In the genomic region with DNA sequence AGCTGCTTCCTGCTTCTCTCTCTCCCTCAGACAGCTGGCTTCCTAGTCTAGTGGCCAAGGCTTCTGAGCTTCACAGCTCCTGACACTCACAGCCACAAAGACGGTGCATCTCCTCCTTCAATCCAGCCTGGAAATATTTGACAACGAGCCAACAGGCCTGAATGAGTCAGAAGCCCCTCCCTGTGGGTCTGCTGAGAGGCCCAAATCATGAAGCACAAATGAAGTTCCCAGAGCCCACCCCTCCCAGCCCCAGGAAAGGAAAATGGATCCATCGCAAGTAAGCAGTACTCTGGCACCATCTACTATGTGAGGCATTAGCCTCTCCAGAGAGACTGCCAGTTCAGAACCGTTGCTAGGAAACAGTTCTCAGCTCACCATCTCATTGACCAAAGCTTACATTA, we compare ENCODE assay signal across 17 mouse cellular contexts. TPM values are rescaled to one million over a fixed set of nuclear protein-coding genes. Genes with fewer than 3 reads are reported as not detected.
DNase-seq lines count a peak whose midpoint lies in the region; ATAC-seq and TF ChIP-seq lines count a peak whose summit lies in the region.
"Had no signal": no experiment of that assay in that cellular context is flagged by ENCODE, and none has a peak within 500 bp of the region (broad histone marks: within the 10 kb centered on the region; RNA-seq: fewer than 3 reads in every experiment).

No protein-coding gene starts in this region.

- 30% methylated on average over 4 of the region's 4 CpGs for WGBS in hindbrain, postnatal 0 days
- 66% methylated on average over 4 of the region's 4 CpGs for WGBS in hindbrain, embryonic 12.5 days
- 53% methylated on average over 4 of the region's 4 CpGs for WGBS in midbrain, embryonic 14.5 days
- WGBS in midbrain, embryonic 11.5 days = 72% methylated on average over 4 of the region's 4 CpGs
- 35% methylated on average over 4 of the region's 4 CpGs for whole genome bisulfite sequencing in embryonic facial prominence, embryonic 14.5 days
- WGBS in intestine, embryonic 16.5 days = 49% methylated on average over 4 of the region's 4 CpGs

- 0 out of 2 replicates have a peak overlapping the region, but pooled peaks have one; percentile 0 for H3K27ac ChIP-seq in hindbrain, postnatal 0 days
- no peak overlapping the region for H3K27ac ChIP-seq in hindbrain, embryonic 12.5 days
- no peak overlapping the region for H3K27ac ChIP-seq in midbrain, embryonic 14.5 days (replicated peaks; ENCODE audit: low read depth, low read length)
- H3K27ac ChIP-seq in midbrain, embryonic 11.5 days (ENCODE audit: low read depth, low read length) = no peak overlapping the region
- no peak overlapping the region for H3K27ac ChIP-seq in embryonic facial prominence, embryonic 14.5 days (replicated peaks; ENCODE audit: low read depth, low read length)
- no peak overlapping the region for H3K27ac ChIP-seq in intestine, embryonic 16.5 days (ENCODE audit: low read length)
- H3K27ac ChIP-seq: gastrocnemius, adult 2 months; heart, adult 2 months; kidney, embryonic 15.5 days; lung, embryonic 15.5 days had no signal

- H3K36me3 ChIP-seq in hindbrain, postnatal 0 days (ENCODE audit: insufficient read depth, low read length) = no peaks in the 10 kb centered on the region
- H3K36me3 ChIP-seq in hindbrain, embryonic 12.5 days = no peaks in the 10 kb centered on the region
- H3K36me3 ChIP-seq in midbrain, embryonic 14.5 days (ENCODE audit: control insufficient read depth, insufficient read depth, low read length) = no peaks in the 10 kb centered on the region
- no peaks in the 10 kb centered on the region for H3K36me3 ChIP-seq in midbrain, embryonic 11.5 days (ENCODE audit: control insufficient read depth, insufficient read depth, low read length)
- no peaks in the 10 kb centered on the region for H3K36me3 ChIP-seq in embryonic facial prominence, embryonic 14.5 days (ENCODE audit: control insufficient read depth, insufficient read depth, low read length)
- no peaks in the 10 kb centered on the region for H3K36me3 ChIP-seq in intestine, embryonic 16.5 days (ENCODE audit: control insufficient read depth, insufficient read depth, low read length)
- H3K36me3 ChIP-seq: kidney, embryonic 15.5 days; lung, embryonic 15.5 days had no signal

- H3K9ac ChIP-seq in hindbrain, postnatal 0 days (replicated peaks; ENCODE audit: low read length) = no peak overlapping the region
- H3K9ac ChIP-seq in hindbrain, embryonic 12.5 days = no peak overlapping the region
- no peak overlapping the region for H3K9ac ChIP-seq in midbrain, embryonic 14.5 days (replicated peaks; ENCODE audit: low read length)
- no peak overlapping the region for H3K9ac ChIP-seq in midbrain, embryonic 11.5 days (ENCODE audit: low read length)
- no peak overlapping the region for H3K9ac ChIP-seq in embryonic facial prominence, embryonic 14.5 days (ENCODE audit: low read depth, low read length)
- H3K9ac ChIP-seq in intestine, embryonic 16.5 days (ENCODE audit: low read depth, low read length) = no peak overlapping the region
- H3K9ac ChIP-seq: kidney, embryonic 15.5 days; lung, embryonic 15.5 days had no signal

- no peaks in the 10 kb centered on the region for H3K27me3 ChIP-seq in hindbrain, postnatal 0 days (ENCODE audit: insufficient read depth, low read length)
- no peaks in the 10 kb centered on the region for H3K27me3 ChIP-seq in hindbrain, embryonic 12.5 days
- H3K27me3 ChIP-seq in midbrain, embryonic 14.5 days (ENCODE audit: control insufficient read depth, insufficient read depth, low read length) = no peaks in the 10 kb centered on the region
- no peaks in the 10 kb centered on the region for H3K27me3 ChIP-seq in midbrain, embryonic 11.5 days (ENCODE audit: control insufficient read depth, insufficient read depth, low read length)
- no peaks in the 10 kb centered on the region for H3K27me3 ChIP-seq in embryonic facial prominence, embryonic 14.5 days (replicated peaks; ENCODE audit: control insufficient read depth, insufficient read depth, low read length)
- H3K27me3 ChIP-seq in intestine, embryonic 16.5 days (replicated peaks; ENCODE audit: control insufficient read depth, insufficient read depth, low read length) = no peaks in the 10 kb centered on the region
- H3K27me3 ChIP-seq: CH12.LX; kidney, embryonic 15.5 days; lung, embryonic 15.5 days had no signal

- TF ChIP-seq CTCF in hindbrain, postnatal 0 days (IDR thresholded peaks at IDR 0.05; ENCODE audit: low read depth) = no peak

- DNase-seq in hindbrain, postnatal 0 days (ENCODE audit: low spot score) = peak; percentile 67
- DNase-seq in midbrain, embryonic 14.5 days = peak; percentile 41
- DNase-seq in midbrain, embryonic 11.5 days (ENCODE audit: low spot score, missing footprints) = no peak
- DNase-seq in embryonic facial prominence, embryonic 14.5 days (ENCODE audit: low spot score) = peak; percentile 83
- DNase-seq: adrenal gland, postnatal 25 days; cerebellum, adult 9-11 months; gastrocnemius, adult 2 months; heart, adult 2 months; thymus, adult 2 months had no signal

- no peak overlapping the region for H3K4me2 ChIP-seq in hindbrain, postnatal 0 days (ENCODE audit: low read depth, low read length)
- no peak overlapping the region for H3K4me2 ChIP-seq in hindbrain, embryonic 12.5 days (replicated peaks)
- no peak overlapping the region for H3K4me2 ChIP-seq in midbrain, embryonic 14.5 days (ENCODE audit: low read length)
- H3K4me2 ChIP-seq in midbrain, embryonic 11.5 days = no peak overlapping the region
- no peak overlapping the region for H3K4me2 ChIP-seq in embryonic facial prominence, embryonic 14.5 days (ENCODE audit: low read depth, low read length)
- no peak overlapping the region for H3K4me2 ChIP-seq in intestine, embryonic 16.5 days (ENCODE audit: low read depth, low read length)
- H3K4me2 ChIP-seq: kidney, embryonic 15.5 days; liver, embryonic 11.5 days; lung, embryonic 15.5 days had no signal

- H3K9me3 ChIP-seq in hindbrain, postnatal 0 days (ENCODE audit: low read length) = no peaks in the 10 kb centered on the region
- H3K9me3 ChIP-seq in hindbrain, embryonic 12.5 days (replicated peaks) = no peaks in the 10 kb centered on the region
- H3K9me3 ChIP-seq in midbrain, embryonic 14.5 days (ENCODE audit: control insufficient read depth, low read length) = no peaks in the 10 kb centered on the region
- no peaks in the 10 kb centered on the region for H3K9me3 ChIP-seq in midbrain, embryonic 11.5 days (ENCODE audit: control insufficient read depth, low read length)
- H3K9me3 ChIP-seq in embryonic facial prominence, embryonic 14.5 days (ENCODE audit: control insufficient read depth, low read length) = no peaks in the 10 kb centered on the region
- no peaks in the 10 kb centered on the region for H3K9me3 ChIP-seq in intestine, embryonic 16.5 days (ENCODE audit: control insufficient read depth, low read length)
- H3K9me3 ChIP-seq: kidney, embryonic 15.5 days; lung, embryonic 15.5 days had no signal

- peak; percentile 80 for ATAC-seq in hindbrain, postnatal 0 days
- ATAC-seq in hindbrain, embryonic 12.5 days (ENCODE audit: low FRiP score) = no peak
- ATAC-seq in midbrain, embryonic 14.5 days (ENCODE audit: low FRiP score, low TSS enrichment) = no peak
- ATAC-seq in midbrain, embryonic 11.5 days (ENCODE audit: low FRiP score) = no peak
- 0 out of 2 replicates have a peak, but pooled peaks have one; percentile 37 for ATAC-seq in embryonic facial prominence, embryonic 14.5 days (ENCODE audit: low read depth)
- no peak for ATAC-seq in intestine, embryonic 16.5 days
- ATAC-seq in frontal cortex, adult (ENCODE audit: low TSS enrichment) = no peak
- ATAC-seq: activated CD4-positive, CD25-positive, alpha-beta regulatory T cell, adult 4 months had no signal

- no peaks in the 10 kb centered on the region; the same call in 1 of the 2 replicates for H3K4me1 ChIP-seq in hindbrain, postnatal 0 days (ENCODE audit: insufficient read depth, low read length)
- no peaks in the 10 kb centered on the region for H3K4me1 ChIP-seq in hindbrain, embryonic 12.5 days
- no peaks in the 10 kb centered on the region for H3K4me1 ChIP-seq in midbrain, embryonic 14.5 days (ENCODE audit: control insufficient read depth, insufficient read depth, low read length)
- H3K4me1 ChIP-seq in midbrain, embryonic 11.5 days (ENCODE audit: control insufficient read depth, insufficient read depth, low read length) = no peaks in the 10 kb centered on the region
- H3K4me1 ChIP-seq in embryonic facial prominence, embryonic 14.5 days (ENCODE audit: control insufficient read depth, insufficient read depth, low read length) = peaks cover 20% of the 10 kb centered on the region
- H3K4me1 ChIP-seq in intestine, embryonic 16.5 days (ENCODE audit: control insufficient read depth, insufficient read depth, low read length) = no peaks in the 10 kb centered on the region
- H3K4me1 ChIP-seq: kidney, embryonic 15.5 days; lung, embryonic 15.5 days had no signal

- H3K4me3 ChIP-seq in hindbrain, postnatal 0 days (ENCODE audit: low read length) = no peak overlapping the region
- no peak overlapping the region for H3K4me3 ChIP-seq in hindbrain, embryonic 12.5 days
- H3K4me3 ChIP-seq in midbrain, embryonic 14.5 days (replicated peaks; ENCODE audit: low read depth, low read length) = no peak overlapping the region
- H3K4me3 ChIP-seq in midbrain, embryonic 11.5 days (ENCODE audit: low read depth, low read length) = no peak overlapping the region
- H3K4me3 ChIP-seq in embryonic facial prominence, embryonic 14.5 days (ENCODE audit: low read depth, low read length) = no peak overlapping the region
- H3K4me3 ChIP-seq in intestine, embryonic 16.5 days (ENCODE audit: low read length) = no peak overlapping the region
- H3K4me3 ChIP-seq: gastrocnemius, adult 2 months; heart, adult 2 months; kidney, embryonic 15.5 days; lung, embryonic 15.5 days had no signal

RNA-seq across cellular contexts. Expression of a gene that starts 30.3 kb away (rescaled TPM):
- total RNA-seq in hindbrain, postnatal 0 days (2014; rRNA removed) = 20.3 and 22.5 TPM in 2 replicates
- 19.4 and 20.0 TPM in 2 replicates for polyA plus RNA-seq in hindbrain, postnatal 0 days (2015; fragmentation: Nextera tagmentation; extraction: Ambion mirVana)
- 7.5 and 8.0 TPM in 2 replicates for polyA plus RNA-seq in hindbrain, embryonic 12.5 days (2016; fragmentation: Nextera tagmentation; extraction: Ambion mirVana)
- polyA plus RNA-seq in midbrain, embryonic 14.5 days (2014; fragmentation: Nextera tagmentation; extraction: Ambion mirVana) = 10.4 and 10.5 TPM in 2 replicates
- 10.2 and 10.4 TPM in 2 replicates for polyA plus RNA-seq in midbrain, embryonic 11.5 days (2014; fragmentation: Nextera tagmentation; extraction: Ambion mirVana)
- polyA plus RNA-seq in embryonic facial prominence, embryonic 14.5 days (2014; fragmentation: Nextera tagmentation; extraction: Ambion mirVana) = 8.4 and 10.1 TPM in 2 replicates
- polyA plus RNA-seq in intestine, embryonic 16.5 days (2015; fragmentation: Nextera tagmentation; extraction: Ambion mirVana) = 15.0 and 15.2 TPM in 2 replicates

Comparison
In these comparisons a context has a peak if more than half of its experiments do, and no peak if none do; other contexts are left out.
1. ATAC-seq: peak in hindbrain, postnatal 0 days (single experiment) and embryonic facial prominence, embryonic 14.5 days (single experiment); none in hindbrain, embryonic 12.5 days (single experiment), midbrain, embryonic 14.5 days (single experiment), midbrain, embryonic 11.5 days (single experiment), intestine, embryonic 16.5 days (single experiment) and frontal cortex, adult (single experiment).